Mouse (Mus musculus) gastrocnemius, postnatal 10 days (tissue): Measurements from ENCODE around the gene Suclg1. TPM values are rescaled to one million over a fixed set of nuclear protein-coding genes. Genes with fewer than 3 reads are reported as not detected.

Experiments used
- DNase-seq: peaks from one replicate; pipeline ENCODE4 v3.0.0; 2021; ENCODE audit warnings: mixed read lengths
- total RNA-seq, 2 experiments: library from RNA; stranded (reverse); gene quantifications; 2 replicates each; pipeline ENCODE4 v1.2.3; 2021

Gene Suclg1
- total RNA-seq, 2 experiments from 2014 or later = 389 to 428 TPM

DNA sequence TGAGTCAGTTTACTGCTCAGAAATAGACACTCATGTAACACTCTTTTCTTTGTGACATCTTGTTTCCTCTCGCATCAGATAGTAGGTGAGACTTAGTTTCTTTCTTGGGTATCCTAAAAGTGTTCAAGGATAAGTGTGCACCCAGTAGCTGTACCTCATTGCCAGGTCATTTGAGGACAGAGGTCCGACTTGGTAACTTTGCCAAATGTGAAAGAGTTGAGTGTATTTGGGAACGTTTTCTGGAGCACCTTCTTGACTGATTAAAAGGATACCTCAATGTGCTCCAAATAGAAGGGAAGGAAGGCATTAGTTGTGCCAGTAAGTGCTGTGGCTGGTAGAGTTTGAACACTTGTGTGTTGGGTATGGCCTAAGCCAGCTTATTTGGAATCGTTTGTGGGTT lies 1.7 kb downstream of the Suclg1 start:
- no peak for DNase-seq

DNA sequence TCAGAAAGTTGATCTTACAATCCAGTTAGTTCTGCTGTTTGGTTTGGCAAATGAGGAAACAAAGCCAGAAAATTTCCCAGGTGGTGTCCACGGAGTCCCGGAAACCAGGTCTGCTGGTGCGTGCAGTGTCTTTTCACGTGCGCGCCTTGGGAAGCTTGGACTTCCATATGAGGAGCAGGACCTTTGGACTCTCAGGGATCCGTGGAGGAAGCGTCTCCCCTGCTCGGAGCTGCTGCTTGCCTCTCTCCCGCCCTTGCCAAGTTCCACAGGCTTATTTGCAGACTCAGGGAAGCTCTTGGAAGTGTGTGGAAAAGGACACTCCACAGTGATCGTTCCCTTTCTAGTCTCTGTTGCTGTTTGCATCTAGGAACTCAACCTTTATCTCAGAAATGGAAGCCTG lies 3.2 kb downstream of the Suclg1 start:
- DNase-seq = no peak

DNA sequence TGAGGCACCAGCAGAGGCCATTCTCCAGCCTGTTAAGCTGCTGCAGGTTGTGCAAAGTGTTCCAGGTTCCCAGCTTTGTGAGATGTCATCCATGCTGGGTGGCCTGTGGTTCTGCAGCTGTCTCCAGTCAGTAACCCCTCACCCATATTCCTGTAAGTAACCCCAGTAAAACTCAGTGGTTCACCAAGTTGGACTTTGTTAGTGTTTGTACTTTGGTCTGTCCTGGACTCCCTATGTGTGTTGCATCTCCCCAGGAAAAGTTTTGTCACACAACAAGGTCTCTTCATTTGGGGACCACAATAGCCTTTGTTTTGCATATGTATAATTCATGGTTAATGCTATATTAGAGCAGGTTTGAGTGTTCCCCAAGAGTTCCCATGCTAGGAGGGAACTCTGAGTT lies 4.2 kb downstream of the Suclg1 start:
- DNase-seq = no peak

DNA sequence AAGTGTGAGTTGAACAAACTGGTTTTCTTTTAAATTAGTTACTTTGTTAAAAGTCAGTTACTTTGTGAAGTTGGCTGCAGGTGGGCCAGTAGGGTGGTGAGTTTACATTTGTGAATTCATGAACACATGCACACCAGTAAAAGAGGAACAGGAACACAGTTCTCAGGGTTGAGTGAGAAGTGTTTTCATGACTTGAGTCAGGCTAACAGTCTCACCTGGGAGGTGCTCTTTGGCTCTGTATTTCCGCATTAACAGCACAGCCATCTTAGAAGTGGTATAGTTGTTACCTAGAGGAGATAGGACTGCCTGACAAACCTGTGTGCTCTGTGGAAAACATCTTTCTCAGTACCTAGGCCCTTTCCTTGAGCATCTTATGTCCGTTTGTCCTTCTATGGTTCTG lies 4.8 kb downstream of the Suclg1 start:
- DNase-seq = no peak

DNA sequence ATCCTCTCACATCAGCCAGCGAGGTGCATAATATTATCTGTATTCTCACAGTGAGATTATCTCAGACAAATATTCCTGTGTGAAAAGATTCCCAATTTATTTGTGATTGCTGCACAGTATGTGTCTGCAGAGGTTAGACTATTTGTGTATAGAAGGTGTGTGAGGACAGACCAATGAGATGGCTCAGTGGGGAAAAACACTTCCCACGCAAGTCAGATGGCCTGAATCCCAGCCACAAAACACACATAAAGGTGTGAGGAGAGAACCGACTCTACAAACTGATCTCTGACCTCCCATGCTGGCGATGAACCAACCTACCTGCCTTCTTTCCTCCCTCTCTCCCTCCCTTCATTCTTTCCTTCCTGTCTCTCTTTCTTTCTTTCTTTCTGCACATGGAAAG lies 5.4 kb downstream of the Suclg1 start:
- DNase-seq = no peak

DNA sequence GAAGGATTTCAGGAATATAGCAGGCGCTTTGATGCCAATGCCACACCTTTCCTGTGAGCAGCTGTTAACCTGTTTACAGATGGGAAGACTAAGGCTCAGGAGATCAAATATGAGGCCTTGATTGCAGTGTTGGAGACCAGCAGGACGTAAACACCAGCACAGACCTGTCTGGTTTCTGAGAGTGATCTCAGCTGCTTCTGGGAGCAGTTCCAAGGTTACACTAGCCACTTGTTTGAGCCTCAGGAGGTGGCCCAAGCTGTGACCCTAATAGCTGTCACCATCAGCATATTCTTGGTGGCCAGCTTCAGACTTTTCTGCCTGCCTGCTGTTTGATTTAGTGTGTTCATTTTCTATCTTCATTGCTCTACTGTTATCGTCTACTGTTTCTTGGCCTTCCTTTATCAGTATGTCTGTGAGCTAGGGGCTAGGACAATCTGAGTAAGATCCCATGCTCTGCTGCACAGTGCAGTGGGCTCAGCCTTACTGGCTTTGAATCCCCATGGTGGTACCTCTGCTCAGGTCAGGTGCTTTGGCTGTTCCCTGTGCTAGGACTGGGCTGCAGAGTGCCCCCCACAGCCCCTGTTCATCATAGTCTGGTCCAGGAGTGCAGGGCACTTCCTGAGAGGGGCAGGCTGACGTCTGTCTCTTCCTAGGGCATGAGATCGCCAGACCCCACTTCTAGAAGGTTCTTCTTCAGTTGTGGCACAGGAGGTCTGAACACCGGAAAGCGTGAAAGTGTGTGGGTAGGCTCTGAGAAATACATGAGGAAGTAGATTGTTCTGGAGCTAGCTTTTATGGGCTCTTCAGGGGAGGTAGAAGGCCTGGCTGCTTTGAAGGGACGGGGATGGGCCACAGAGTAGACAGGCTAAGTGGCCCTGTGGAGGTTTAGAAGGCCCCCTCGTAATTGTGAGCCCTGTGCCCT lies 6.4 kb downstream of the Suclg1 start:
- no peak for DNase-seq

DNA sequence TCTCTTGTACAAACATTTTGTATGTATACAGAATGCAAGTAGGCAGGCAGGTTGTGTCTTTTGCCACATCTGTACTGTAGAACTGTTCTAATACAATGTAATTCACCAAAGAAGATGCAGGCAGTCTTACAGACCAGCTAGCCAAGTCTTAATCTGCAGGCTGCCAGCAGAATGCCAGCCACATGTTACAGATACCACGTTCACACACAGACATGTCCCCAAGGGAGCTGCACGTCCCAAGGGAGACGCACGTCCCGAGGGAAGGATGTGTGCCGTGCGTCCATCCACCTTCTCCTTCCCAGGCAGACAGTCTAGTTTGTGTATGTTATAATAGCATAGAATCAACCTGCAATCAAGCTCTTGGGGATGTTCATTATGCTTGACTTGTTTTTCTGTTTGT lies 8.9 kb downstream of the Suclg1 start:
- DNase-seq = no peak

DNA sequence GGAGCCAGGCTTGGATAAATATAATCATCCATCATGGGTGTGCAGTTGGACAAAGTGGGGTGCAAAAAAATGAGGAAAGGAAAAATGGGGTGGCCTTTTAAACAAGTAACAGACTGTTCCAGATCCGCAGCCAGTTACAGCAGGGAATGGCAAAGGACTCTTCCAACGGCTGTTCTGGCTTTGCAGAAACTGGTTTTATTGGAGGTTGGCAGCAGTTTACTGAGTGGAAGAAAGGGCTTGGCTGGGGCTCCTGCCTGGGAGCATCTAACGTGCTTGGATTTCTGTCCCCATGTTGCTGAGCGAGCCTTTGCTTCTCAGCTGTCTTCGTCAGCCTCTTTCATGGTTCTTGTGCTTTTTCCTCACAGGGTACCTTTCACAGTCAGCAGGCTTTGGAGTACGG lies 11.9 kb downstream of the Suclg1 start:
- no peak for DNase-seq

DNA sequence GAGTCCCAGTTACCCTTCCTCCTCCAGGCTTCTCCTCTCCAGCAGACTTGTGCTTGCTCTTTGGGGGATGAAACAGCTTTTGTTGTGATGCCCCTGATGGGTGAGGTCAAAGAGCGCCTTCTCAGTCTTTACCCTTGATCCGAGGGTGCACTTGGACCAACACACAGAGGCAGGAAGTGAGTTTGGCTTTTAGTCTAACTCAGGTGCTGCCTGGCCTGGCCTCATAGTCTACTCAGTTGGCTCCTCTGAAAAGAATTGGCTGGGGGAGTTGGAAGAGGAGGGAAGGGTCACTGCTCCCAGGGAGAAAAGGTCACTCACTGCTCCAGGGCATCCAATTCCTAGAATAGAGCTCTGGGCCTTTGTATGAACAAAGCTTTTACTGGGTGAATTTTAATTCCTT lies 16.6 kb downstream of the Suclg1 start:
- DNase-seq = no peak

DNA sequence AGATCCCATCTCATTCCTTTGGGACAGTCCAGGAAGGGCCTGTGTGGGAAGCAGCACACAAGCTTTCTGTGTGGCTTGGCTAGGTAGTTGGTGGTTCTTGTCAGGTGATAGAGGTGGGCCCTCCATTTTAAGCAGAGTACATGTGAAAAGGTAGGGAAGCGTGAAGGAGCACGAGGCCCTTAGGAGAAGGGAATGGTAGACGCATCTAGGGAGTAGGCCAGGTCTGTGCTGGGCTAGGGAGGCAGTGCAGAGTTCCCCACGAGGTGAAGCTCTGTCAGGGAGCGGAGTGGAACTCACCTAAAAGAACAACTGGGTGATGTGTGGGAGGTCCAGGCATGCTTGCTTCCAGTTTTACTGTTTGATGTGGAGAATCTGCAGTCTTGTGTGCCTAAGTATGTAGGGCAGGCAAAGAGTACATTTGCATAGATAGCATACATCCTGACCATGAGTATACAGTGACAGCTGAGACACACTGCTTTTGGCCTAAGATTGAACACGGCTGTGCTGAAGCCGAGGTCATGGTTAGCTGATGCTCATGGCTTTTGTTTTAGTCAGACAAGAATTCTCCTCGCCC lies 19.6 kb downstream of the Suclg1 start:
- no peak for DNase-seq

DNA sequence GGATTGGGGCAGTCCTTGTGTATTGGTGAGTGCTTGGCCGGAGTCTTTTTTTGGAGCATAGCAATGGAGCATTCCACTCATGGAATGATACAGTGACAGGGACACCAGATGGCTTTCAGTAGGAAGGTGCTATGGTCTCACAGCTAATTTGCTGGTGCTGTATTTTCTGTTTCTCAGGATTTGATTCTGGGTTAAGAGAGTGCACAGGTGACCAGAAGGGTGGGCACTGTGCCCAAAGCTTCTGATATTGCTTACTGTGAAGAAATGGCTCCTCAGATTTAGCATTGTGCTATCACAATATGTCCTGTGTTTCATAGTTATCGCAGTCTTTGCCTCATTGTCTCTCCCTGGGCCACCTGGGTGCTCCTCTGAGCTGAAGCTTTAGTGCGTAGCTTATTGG lies 21.2 kb downstream of the Suclg1 start:
- DNase-seq = no peak

DNA sequence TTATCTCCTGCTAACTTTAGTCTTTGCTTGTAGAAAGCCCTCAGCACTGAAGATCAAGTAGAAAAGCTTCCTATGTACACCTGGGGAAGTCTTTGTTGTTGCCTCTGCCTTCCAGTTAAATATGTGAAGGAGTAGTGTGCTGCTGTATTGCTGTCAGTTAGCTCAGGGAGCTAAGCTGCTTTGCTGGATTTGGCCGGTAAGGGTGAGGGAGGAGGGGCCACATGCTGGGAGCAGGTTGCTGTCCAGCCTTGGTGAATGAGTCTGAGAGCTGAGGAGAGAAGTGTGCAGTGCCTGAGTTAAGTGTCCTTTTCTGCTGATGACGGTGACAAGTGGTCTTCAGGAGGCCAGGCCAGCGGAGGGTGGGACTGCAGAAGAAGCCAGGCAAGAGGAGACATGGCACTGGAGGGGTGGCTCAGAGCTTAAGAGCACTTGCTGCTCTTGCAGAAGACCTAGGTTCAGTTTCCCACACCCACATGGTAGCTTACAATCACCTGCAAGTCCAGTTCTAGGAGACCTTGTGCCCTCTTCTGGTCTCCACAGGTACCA lies 23.4 kb downstream of the Suclg1 start:
- no peak for DNase-seq

DNA sequence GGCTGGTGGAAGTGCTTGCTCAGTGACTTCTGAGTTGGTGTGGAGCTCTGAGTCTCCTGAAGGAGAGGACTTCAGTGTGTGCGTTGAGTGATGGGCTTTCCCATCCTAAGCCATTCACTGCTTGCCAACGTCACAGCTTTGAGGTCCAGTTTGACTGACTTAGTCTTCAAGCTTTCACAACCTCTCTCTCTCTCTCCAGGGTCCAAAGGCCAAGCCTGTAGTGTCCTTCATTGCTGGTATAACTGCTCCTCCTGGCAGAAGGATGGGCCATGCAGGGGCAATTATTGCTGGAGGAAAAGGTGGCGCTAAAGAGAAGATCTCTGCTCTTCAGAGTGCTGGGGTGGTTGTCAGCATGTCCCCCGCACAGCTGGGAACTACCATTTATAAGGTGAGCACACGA lies 26.8 kb downstream of the Suclg1 start:
- no peak for DNase-seq

DNA sequence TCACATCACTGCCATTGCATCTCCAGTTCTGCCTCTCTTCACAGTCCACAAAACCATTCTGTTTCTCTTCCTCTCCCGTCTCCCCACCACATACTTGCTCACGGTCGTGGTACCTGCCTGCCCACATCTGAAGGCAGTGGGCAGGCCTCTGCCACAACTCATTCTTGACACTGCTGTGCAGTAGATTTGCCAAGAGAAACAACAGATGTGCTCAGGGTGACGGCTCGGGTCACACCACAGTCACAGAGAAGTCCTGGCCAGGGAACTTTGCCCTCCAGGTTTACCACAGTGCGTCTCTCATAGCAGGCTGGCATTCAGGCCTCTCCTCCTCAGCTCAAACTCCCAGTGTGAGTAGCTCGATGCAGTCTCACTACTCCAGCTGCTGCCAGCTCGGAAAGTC lies 31.5 kb downstream of the Suclg1 start:
- DNase-seq = no peak

DNA sequence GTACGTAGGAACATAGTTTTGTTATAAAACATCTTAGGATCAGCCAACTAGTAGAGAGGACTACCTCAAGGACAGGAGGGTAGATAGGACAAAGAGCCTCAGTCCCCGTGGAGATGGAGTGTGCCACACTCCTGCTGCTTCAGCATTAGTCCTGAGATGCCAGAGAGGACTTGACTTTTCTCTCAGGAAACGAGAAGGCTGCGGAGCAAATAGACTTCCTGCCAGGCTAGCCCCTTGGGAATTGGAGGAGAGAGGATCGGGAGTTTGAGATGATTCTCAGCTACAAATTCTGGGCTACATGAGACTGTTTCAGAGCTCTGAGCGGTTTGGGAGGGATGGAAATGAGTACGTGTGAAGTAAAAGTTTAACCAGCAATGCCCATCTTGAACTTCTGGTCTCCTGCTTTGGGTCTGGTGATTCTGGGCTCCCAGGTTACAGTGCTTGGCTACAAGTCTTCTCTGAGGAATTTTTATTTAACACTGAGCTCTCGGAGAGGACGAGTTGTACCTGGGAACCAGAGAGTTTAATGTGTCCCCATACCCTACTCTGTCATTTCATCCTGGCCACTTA lies 32.4 kb downstream of the Suclg1 start:
- no peak for DNase-seq

DNA sequence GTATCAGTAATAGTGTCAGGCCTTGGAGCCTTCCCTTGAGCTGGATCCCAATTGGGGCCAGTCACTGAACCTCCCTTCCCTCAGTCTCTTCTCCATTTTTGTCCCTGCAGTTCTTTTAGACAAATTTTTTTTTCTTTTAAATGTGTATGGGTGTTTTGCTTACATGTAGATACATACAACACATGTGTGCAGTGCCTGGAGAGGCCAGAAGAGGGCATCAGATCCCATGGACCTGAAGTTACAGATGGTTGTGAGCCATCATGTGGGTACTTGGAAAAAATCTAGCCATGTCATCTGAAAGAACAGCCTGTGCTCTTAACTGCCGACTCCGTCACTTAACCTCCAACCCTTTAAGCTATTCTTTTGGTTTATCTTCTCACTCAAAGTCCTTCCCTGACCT lies 38.1 kb downstream of the Suclg1 start:
- no peak for DNase-seq

DNA sequence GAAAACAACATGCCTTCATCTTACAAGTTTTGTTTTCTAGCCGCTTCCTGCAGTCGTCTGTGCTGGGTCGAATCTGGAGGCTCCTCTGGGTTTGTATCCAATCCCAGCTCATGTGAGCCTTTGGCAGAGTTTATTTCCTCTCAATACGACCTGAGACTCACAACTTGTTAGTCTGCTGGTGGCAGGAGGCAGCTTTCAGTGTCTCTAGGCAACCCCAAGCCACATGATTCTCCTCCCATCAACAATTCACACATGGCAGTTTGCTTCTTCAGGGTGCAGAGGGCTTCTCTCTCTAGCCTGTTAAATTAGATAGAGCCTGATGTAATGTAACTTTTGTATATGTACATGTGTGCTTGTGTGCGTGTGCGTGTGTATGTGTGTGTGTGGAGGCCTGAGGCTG lies 58.7 kb downstream of the Suclg1 start:
- no peak for DNase-seq

DNA sequence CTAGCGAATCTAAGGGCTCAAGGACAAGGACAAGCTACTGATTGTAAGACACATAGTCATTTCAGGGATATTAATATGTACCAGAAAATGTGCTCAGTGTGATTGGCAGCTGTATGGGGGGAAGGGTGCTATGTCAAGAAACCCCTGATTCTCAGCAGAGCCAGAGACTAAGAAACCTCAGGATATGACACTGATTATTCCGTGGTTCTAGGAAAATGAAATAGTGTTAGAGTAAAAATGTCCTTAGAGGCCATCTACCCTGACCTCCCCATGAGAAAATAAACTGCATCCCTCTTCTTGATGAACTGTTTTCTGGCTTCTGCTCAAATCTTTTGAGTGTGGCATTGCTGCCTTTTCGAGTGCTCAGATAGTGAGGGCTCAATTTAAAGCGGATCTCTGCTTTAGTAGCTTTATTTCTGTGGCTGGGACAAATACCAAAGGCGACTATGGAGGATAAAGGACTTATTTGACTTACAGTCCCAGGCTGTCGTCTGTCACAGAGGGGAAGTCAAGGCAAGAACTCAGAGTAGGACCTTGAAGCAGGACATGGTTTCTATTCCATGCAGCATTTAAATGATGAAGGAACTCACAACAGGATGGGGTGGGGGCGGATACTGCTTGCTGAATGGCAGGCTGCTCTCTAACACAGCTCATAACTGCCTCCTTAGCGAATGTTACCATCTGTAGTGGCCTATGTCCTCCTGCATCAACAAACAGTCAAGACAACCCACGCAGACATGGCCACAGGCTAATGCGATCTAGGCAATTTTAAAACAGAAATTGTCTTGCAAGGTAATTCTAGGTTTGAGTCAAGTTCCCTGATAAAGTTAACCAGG lies 60.7 kb downstream of the Suclg1 start:
- no peak for DNase-seq

DNA sequence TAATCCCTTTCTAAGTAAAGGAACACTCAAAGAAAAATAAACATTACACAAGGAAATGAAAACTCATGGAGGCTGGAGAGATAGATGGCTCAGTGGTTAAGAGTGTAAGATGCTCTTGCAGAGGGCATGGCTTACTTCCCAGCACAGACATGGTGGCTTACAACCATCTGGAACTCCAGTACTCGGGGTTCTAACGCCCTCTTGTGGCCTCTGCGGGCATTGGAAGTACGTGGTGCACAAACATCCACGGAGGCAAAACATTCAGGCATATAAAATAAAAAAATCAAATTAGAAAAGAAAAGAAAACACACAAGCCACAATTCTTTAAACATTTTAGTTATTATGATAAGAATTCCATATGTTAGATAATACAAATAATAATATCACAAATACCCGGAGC lies 63.2 kb downstream of the Suclg1 start:
- no peak for DNase-seq

DNA sequence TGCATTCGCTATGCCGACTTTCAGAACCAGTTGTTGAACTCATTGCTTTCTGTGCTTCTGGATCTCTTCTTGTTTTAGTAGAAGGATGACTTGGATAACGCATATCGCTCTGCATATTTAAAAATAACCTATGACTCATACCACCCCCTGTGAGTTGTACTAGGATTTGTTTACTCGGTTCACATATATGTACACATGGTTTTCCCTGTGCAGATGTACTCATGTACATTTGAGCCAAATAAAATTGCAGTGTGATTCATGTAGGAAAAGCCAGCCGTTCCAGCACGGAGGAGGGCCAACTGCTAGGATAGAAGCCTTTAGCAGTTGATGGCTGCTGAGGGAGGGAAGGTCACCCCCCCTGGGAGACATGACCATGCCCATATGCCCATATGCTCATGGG lies 63.6 kb downstream of the Suclg1 start:
- DNase-seq = no peak

DNA sequence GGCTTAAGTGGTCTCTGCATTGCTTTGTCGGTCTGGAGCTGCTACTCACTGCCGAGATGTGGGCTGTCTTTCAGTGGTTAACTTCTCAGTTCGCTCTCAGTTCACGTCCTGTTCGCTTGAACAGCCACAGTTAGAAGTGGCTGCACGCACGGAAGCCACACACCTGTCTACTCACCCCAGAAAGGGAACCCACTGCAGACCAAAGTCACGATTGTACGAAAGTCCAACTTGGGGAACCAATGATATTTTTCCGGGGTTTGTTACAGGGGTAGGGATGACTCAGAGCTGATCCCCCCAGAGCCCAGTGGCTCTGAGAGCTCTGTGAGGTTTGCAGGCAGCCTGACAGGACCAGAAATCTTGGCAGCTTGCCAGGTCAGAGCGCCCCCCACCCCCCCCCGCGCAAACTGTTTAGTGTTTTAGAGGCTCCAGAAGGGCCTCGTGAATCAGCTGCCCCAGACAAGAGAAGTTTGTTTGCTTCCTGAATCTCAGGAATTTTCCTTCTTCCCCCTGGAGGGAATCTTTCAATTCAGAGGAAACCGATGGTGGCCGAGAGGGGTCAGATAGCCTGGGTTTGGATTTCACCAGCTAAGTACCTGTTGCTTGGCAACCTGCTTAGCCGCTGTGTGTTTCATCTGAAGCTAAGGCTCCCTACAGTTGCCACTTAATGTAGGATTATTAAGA lies 66.9 kb downstream of the Suclg1 start:
- peak; percentile 66 for DNase-seq

DNA sequence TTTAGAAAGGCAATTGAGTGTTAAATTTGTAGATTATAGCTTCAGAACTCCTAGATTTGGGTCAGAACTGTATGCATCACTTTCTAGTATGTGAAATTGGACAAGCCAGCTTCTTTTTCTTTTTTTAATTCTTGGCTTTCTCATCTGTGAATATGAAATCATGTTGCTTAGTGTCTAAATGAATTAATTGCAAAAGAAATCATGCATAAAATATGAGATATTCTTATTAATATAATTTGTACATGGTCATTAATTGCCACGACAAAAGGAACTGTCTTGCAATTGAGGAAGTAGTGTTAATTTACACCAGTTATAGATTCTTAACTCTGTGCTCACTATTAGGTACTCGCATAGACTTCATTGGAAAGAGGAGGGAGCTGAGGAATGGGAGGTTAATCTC lies 74.1 kb downstream of the Suclg1 start:
- no peak for DNase-seq
